ENCODE assay signal across 38 mouse cellular contexts in the genomic region with DNA sequence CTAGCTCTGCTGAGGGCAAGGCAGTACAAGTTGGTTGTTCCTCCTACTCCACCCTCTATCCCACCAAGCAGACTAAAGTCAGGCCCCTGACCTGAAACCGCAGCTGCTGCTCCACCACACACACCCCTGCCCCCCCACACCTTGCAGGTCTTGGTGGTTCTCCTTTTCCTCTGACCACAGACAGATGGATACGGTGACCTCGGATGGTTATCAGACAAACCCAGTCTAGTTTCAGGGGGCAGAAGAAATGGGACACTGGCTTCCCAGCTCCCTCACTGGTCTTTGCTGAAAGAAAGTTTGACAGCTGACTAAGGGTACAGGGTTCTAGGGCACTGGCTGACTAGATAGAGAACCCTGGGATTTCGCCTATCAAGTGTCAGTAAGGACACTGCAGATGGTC. TPM values are rescaled to one million over a fixed set of nuclear protein-coding genes. Genes with fewer than 3 reads are reported as not detected.
DNase-seq lines count a peak whose midpoint lies in the region; ATAC-seq and TF ChIP-seq lines count a peak whose summit lies in the region.
"Had no signal": no experiment of that assay in that cellular context is flagged by ENCODE, and none has a peak within 500 bp of the region (broad histone marks: within the 10 kb centered on the region; RNA-seq: fewer than 3 reads in every experiment).

No protein-coding gene starts in this region.

- H3K27ac ChIP-seq in liver, embryonic 12.5 days: no peak overlapping the region
- no peak overlapping the region for H3K27ac ChIP-seq in MEL (ENCODE audit: control insufficient read depth, low read depth, low read length)
- H3K27ac ChIP-seq: embryonic facial prominence, embryonic 13.5 days; gastrocnemius, adult 2 months; heart, embryonic 13.5 days; hindbrain, postnatal 0 days; layer of hippocampus, adult 2 months; limb, embryonic 13.5 days; liver, embryonic 14.5 days; midbrain, embryonic 12.5 days; neural tube, embryonic 13.5 days had no signal

- no peak overlapping the region for H3K9ac ChIP-seq in liver, embryonic 12.5 days
- H3K9ac ChIP-seq in MEL (ENCODE audit: control insufficient read depth, low read depth, low read length, poor library complexity, severe bottlenecking): no peak overlapping the region
- H3K9ac ChIP-seq: embryonic facial prominence, embryonic 13.5 days; heart, embryonic 13.5 days; kidney, embryonic 15.5 days; limb, embryonic 13.5 days; liver, embryonic 14.5 days; lung, embryonic 14.5 days; midbrain, embryonic 12.5 days; neural tube, embryonic 13.5 days had no signal

- no peak for TF ChIP-seq CTCF in MEL (IDR thresholded peaks at IDR 0.05 in 2 of 3, conservative IDR thresholded peaks at IDR 0.05 in 1 of 3; ENCODE audit: control insufficient read depth in 1 of 3, insufficient read depth in 1 of 3, low read depth in 2 of 3, low read length in 3 of 3, poor library complexity in 1 of 3, severe bottlenecking in 1 of 3)

- no peak for TF ChIP-seq POLR2A in MEL (IDR thresholded peaks at IDR 0.05; ENCODE audit: control insufficient read depth in 1 of 2, insufficient read depth in 1 of 2, low read depth in 1 of 2, low read length in 2 of 2, poor library complexity in 1 of 2)

- TF ChIP-seq RAD21 in MEL (IDR thresholded peaks at IDR 0.05; ENCODE audit: low read depth, low read length): no peak

- no peak for ATAC-seq in liver, embryonic 12.5 days
- ATAC-seq in hematopoietic stem cell, adult 5-6 weeks (replicated peaks in 1 of 2; ENCODE audit: insufficient read depth in 1 of 2, low FRiP score in 2 of 2, low TSS enrichment in 1 of 2, low read depth in 1 of 2, poor library complexity in 2 of 2, severe bottlenecking in 2 of 2): peak; percentile 63 to 77
- peak; percentile 53 for ATAC-seq in megakaryocyte progenitor cell, adult 5-6 weeks (replicated peaks; ENCODE audit: poor library complexity)
- no peak for ATAC-seq in erythroblast, adult 5-6 weeks (replicated peaks; ENCODE audit: low FRiP score, poor library complexity, severe bottlenecking)
- ATAC-seq: CD4-positive, CD25-positive, alpha-beta regulatory T cell, adult 4 months; forebrain, embryonic 16.5 days; hindbrain, postnatal 0 days; Patski had no signal

- H3K36me3 ChIP-seq in liver, embryonic 12.5 days: no peaks in the 10 kb centered on the region
- H3K36me3 ChIP-seq in MEL (ENCODE audit: control insufficient read depth in 1 of 2, insufficient read depth in 2 of 2, low read length in 2 of 2): peaks cover 0 to 8% of the 10 kb centered on the region in 2 experiments; a peak in 2 of 4 replicates
- H3K36me3 ChIP-seq: embryonic facial prominence, embryonic 13.5 days; heart, embryonic 13.5 days; kidney, embryonic 15.5 days; limb, embryonic 13.5 days; midbrain, embryonic 12.5 days; neural tube, embryonic 13.5 days had no signal

- no peaks in the 10 kb centered on the region; the same call in 1 of the 2 replicates for H3K79me2 ChIP-seq in MEL (ENCODE audit: control insufficient read depth, insufficient read depth, low read length, poor library complexity)

- H3K9me3 ChIP-seq in liver, embryonic 12.5 days (replicated peaks): no peaks in the 10 kb centered on the region
- no peaks in the 10 kb centered on the region for H3K9me3 ChIP-seq in MEL (replicated peaks; ENCODE audit: insufficient read depth, low read length)
- H3K9me3 ChIP-seq: embryonic facial prominence, embryonic 13.5 days; heart, embryonic 13.5 days; kidney, embryonic 15.5 days; limb, embryonic 13.5 days; midbrain, embryonic 12.5 days; neural tube, embryonic 13.5 days had no signal

- H3K4me2 ChIP-seq in liver, embryonic 12.5 days: no peak overlapping the region
- H3K4me2 ChIP-seq: embryonic facial prominence, embryonic 13.5 days; heart, embryonic 13.5 days; kidney, embryonic 15.5 days; limb, embryonic 13.5 days; lung, embryonic 14.5 days; midbrain, embryonic 12.5 days; neural tube, embryonic 13.5 days had no signal

- H3K4me3 ChIP-seq in liver, embryonic 12.5 days: no peak overlapping the region
- 0 out of 4 replicates have a peak overlapping the region, but pooled peaks of 1 of the 2 experiments have one; percentile 19 for H3K4me3 ChIP-seq in MEL (ENCODE audit: control insufficient read depth in 1 of 2, insufficient read depth in 1 of 2, low read depth in 2 of 2, low read length in 2 of 2)
- H3K4me3 ChIP-seq: embryonic facial prominence, embryonic 13.5 days; erythroblast, embryonic 14.5 days; gastrocnemius, adult 2 months; heart, embryonic 13.5 days; kidney, embryonic 15.5 days; layer of hippocampus, adult 2 months; limb, embryonic 13.5 days; midbrain, embryonic 12.5 days; neural tube, embryonic 13.5 days had no signal

- H3K27me3 ChIP-seq in liver, embryonic 12.5 days (replicated peaks): peaks cover 37% of the 10 kb centered on the region
- H3K27me3 ChIP-seq in MEL (ENCODE audit: control insufficient read depth in 1 of 2, insufficient read depth in 2 of 2, low read length in 2 of 2): no peaks in the 10 kb centered on the region
- H3K27me3 ChIP-seq: kidney, embryonic 15.5 days; neural tube, embryonic 13.5 days had no signal

- intact Hi-C loops in gastrocnemius, postnatal 36 days (cut with DNase I): no loop called here

- peak; percentile 46 for DNase-seq in liver
- DNase-seq in MEL (ENCODE audit: low read depth, low spot score): peak; percentile 80
- no peak for DNase-seq in gastrocnemius, postnatal 36 days
- DNase-seq: adrenal gland, postnatal 14 days; cerebellum, adult 11-12 months; cerebellum, postnatal 14 days; embryo, embryonic 11 days; gastrocnemius, adult 2 months; heart, postnatal 10 days; lung, embryonic 14.5 days; lung, postnatal 14 days; thymus, postnatal 4 days had no signal

- H3K4me1 ChIP-seq in liver, embryonic 12.5 days: peaks cover 38% of the 10 kb centered on the region
- peaks cover 9 to 31% of the 10 kb centered on the region in 2 experiments for H3K4me1 ChIP-seq in MEL (ENCODE audit: control insufficient read depth in 1 of 2, insufficient read depth in 2 of 2, low read length in 2 of 2)

- TF ChIP-seq EP300 in MEL (IDR thresholded peaks at IDR 0.05; ENCODE audit: low read depth in 1 of 2, low read length in 2 of 2): peak; percentile 50 to 71

- WGBS in liver, embryonic 12.5 days (ENCODE audit: insufficient replicate concordance): 14% methylated on average over 4 of the region's 4 CpGs

RNA-seq across cellular contexts. Expression of gene Slc34a3, which starts 0.7 kb away (rescaled TPM):
- 0.17 TPM in 1 of 2 replicates, not detected in the other for polyA plus RNA-seq in liver, embryonic 12.5 days (2016; fragmentation: Nextera tagmentation; extraction: Ambion mirVana)
- 0.04 TPM in 1 of 2 replicates, not detected in the other for total RNA-seq in MEL (2012; rRNA removed)
- polyA plus RNA-seq in MEL (2012; ENCODE audit: insufficient read depth in 1 of 2, insufficient read length in 2 of 2, low read depth in 1 of 2, low replicate concordance in 2 of 2, missing spikeins in 1 of 2): under 1 TPM in 1 of 2 experiments, not detected in 1; 0.03 TPM
- 0.81 TPM in 1 of 2 replicates, not detected in the other for total RNA-seq in hematopoietic stem cell, adult 5-6 weeks (2017)
- total RNA-seq in megakaryocyte progenitor cell, adult 5-6 weeks (2015): not detected in 2 replicates
- not detected in 2 replicates for total RNA-seq in megakaryocyte progenitor cell, adult 5-6 weeks (2017)
- total RNA-seq in erythroblast, adult 5-6 weeks (2015; ENCODE audit: low replicate concordance): not detected in 2 replicates
- total RNA-seq in erythroblast, adult 5-6 weeks (2017; ENCODE audit: low replicate concordance): not detected in 2 replicates
- total RNA-seq in gastrocnemius, postnatal 36 days (2021): not detected
- total RNA-seq: adrenal gland, postnatal 14 days; gastrocnemius, adult 2 months; gastrocnemius, postnatal 4 days; heart, adult 8-10 months; heart, postnatal 10 days; hindbrain, postnatal 0 days; layer of hippocampus, adult 2 months; layer of hippocampus, postnatal 25 days; left cerebral cortex, adult 8-10 months; left cerebral cortex, postnatal 36 days had no signal
- polyA plus RNA-seq: CD4-positive, CD25-positive, alpha-beta regulatory T cell, adult 4 months; embryonic facial prominence, embryonic 13.5 days; erythroblast, embryonic 14.5 days; forebrain, embryonic 11.5 days; forebrain, embryonic 16.5 days; heart, embryonic 13.5 days; hindbrain, embryonic 11.5 days; hindbrain, postnatal 0 days; limb, embryonic 13.5 days; lung, embryonic 14.5 days; midbrain, embryonic 12.5 days; neural tube, embryonic 13.5 days; Patski; thymus, postnatal 0 days had no signal

RNA-seq across cellular contexts. Expression of gene Rnf224, which starts 3.2 kb away (rescaled TPM):
- 0.10 and 0.11 TPM in 2 replicates for polyA plus RNA-seq in liver, embryonic 12.5 days (2016; fragmentation: Nextera tagmentation; extraction: Ambion mirVana)
- total RNA-seq in MEL (2012; rRNA removed): not detected in 2 replicates
- polyA plus RNA-seq in MEL (2012; ENCODE audit: insufficient read depth in 1 of 2, insufficient read length in 2 of 2, low read depth in 1 of 2, low replicate concordance in 2 of 2, missing spikeins in 1 of 2): under 1 TPM in 1 of 2 experiments, not detected in 1; 0.10 TPM
- not detected in 2 replicates for total RNA-seq in hematopoietic stem cell, adult 5-6 weeks (2017)
- total RNA-seq in megakaryocyte progenitor cell, adult 5-6 weeks (2015): not detected in 2 replicates
- 0.25 TPM in 1 of 2 replicates, not detected in the other for total RNA-seq in megakaryocyte progenitor cell, adult 5-6 weeks (2017)
- total RNA-seq in erythroblast, adult 5-6 weeks (2015; ENCODE audit: low replicate concordance): not detected in 2 replicates
- total RNA-seq in erythroblast, adult 5-6 weeks (2017; ENCODE audit: low replicate concordance): not detected in 2 replicates
- not detected for total RNA-seq in gastrocnemius, postnatal 36 days (2021)
- total RNA-seq: adrenal gland, postnatal 14 days; gastrocnemius, adult 2 months; gastrocnemius, postnatal 4 days; heart, adult 8-10 months; heart, postnatal 10 days; hindbrain, postnatal 0 days; layer of hippocampus, adult 2 months; layer of hippocampus, postnatal 25 days; left cerebral cortex, adult 8-10 months; left cerebral cortex, postnatal 36 days had no signal
- polyA plus RNA-seq: CD4-positive, CD25-positive, alpha-beta regulatory T cell, adult 4 months; embryonic facial prominence, embryonic 13.5 days; erythroblast, embryonic 14.5 days; forebrain, embryonic 11.5 days; forebrain, embryonic 16.5 days; heart, embryonic 13.5 days; hindbrain, embryonic 11.5 days; hindbrain, postnatal 0 days; limb, embryonic 13.5 days; liver, embryonic 14.5 days; lung, embryonic 14.5 days; midbrain, embryonic 12.5 days; neural tube, embryonic 13.5 days; Patski; stomach, embryonic 14.5 days; thymus, postnatal 0 days had no signal

RNA-seq across cellular contexts. Expression of gene Rnf208, which starts 8.6 kb away (rescaled TPM):
- 1.8 and 2.4 TPM in 2 replicates for polyA plus RNA-seq in liver, embryonic 12.5 days (2016; fragmentation: Nextera tagmentation; extraction: Ambion mirVana)
- total RNA-seq in MEL (2012; rRNA removed): 6.0 and 7.4 TPM in 2 replicates
- polyA plus RNA-seq in MEL (2012; ENCODE audit: insufficient read depth in 1 of 2, insufficient read length in 2 of 2, low read depth in 1 of 2, low replicate concordance in 2 of 2, missing spikeins in 1 of 2): 10 to 100 TPM in 1 of 2 experiments, not detected in 1; 21.8 TPM
- 0.50 TPM in 1 of 2 replicates, not detected in the other for total RNA-seq in hematopoietic stem cell, adult 5-6 weeks (2017)
- 0.69 TPM in 1 of 2 replicates, not detected in the other for total RNA-seq in megakaryocyte progenitor cell, adult 5-6 weeks (2015)
- 0.29 TPM in 1 of 2 replicates, not detected in the other for total RNA-seq in megakaryocyte progenitor cell, adult 5-6 weeks (2017)
- not detected in 2 replicates for total RNA-seq in erythroblast, adult 5-6 weeks (2015; ENCODE audit: low replicate concordance)
- not detected in 2 replicates for total RNA-seq in erythroblast, adult 5-6 weeks (2017; ENCODE audit: low replicate concordance)
- total RNA-seq in gastrocnemius, postnatal 36 days (2021): under 1 TPM; 0.84 to 0.91 TPM

RNA-seq across cellular contexts. Expression of gene Cysrt1, which starts 8.8 kb away (rescaled TPM):
- not detected in 2 replicates for polyA plus RNA-seq in liver, embryonic 12.5 days (2016; fragmentation: Nextera tagmentation; extraction: Ambion mirVana)
- 0.15 and 0.26 TPM in 2 replicates for total RNA-seq in MEL (2012; rRNA removed)
- under 1 TPM in 1 of 2 experiments, not detected in 1; 0.19 TPM for polyA plus RNA-seq in MEL (2012; ENCODE audit: insufficient read depth in 1 of 2, insufficient read length in 2 of 2, low read depth in 1 of 2, low replicate concordance in 2 of 2, missing spikeins in 1 of 2)
- total RNA-seq in hematopoietic stem cell, adult 5-6 weeks (2017): not detected in 2 replicates
- not detected in 2 replicates for total RNA-seq in megakaryocyte progenitor cell, adult 5-6 weeks (2015)
- not detected in 2 replicates for total RNA-seq in megakaryocyte progenitor cell, adult 5-6 weeks (2017)
- total RNA-seq in erythroblast, adult 5-6 weeks (2015; ENCODE audit: low replicate concordance): not detected in 2 replicates
- not detected in 2 replicates for total RNA-seq in erythroblast, adult 5-6 weeks (2017; ENCODE audit: low replicate concordance)
- not detected for total RNA-seq in gastrocnemius, postnatal 36 days (2021)
- total RNA-seq: adrenal gland, postnatal 14 days; gastrocnemius, adult 2 months; gastrocnemius, postnatal 4 days; heart, adult 8-10 months; heart, postnatal 10 days; hindbrain, postnatal 0 days; layer of hippocampus, adult 2 months; left cerebral cortex, adult 8-10 months; left cerebral cortex, postnatal 36 days had no signal
- polyA plus RNA-seq: CD4-positive, CD25-positive, alpha-beta regulatory T cell, adult 4 months; erythroblast, embryonic 14.5 days; forebrain, embryonic 11.5 days; heart, embryonic 13.5 days; hindbrain, embryonic 11.5 days; limb, embryonic 13.5 days; liver, embryonic 14.5 days; lung, embryonic 14.5 days; midbrain, embryonic 12.5 days; Patski had no signal

RNA-seq across cellular contexts. Expression of gene Tubb4b, which starts 8.9 kb away (rescaled TPM):
- polyA plus RNA-seq in liver, embryonic 12.5 days (2016; fragmentation: Nextera tagmentation; extraction: Ambion mirVana): 901 and 931 TPM in 2 replicates
- 979 and 1,089 TPM in 2 replicates for total RNA-seq in MEL (2012; rRNA removed)
- 1,000 to 10,000 TPM in 1 of 2 experiments, 100 to 1,000 TPM in 1; 183 to 1,037 TPM for polyA plus RNA-seq in MEL (2012; ENCODE audit: insufficient read depth in 1 of 2, insufficient read length in 2 of 2, low read depth in 1 of 2, low replicate concordance in 2 of 2, missing spikeins in 1 of 2)
- total RNA-seq in hematopoietic stem cell, adult 5-6 weeks (2017): 426 and 473 TPM in 2 replicates
- total RNA-seq in megakaryocyte progenitor cell, adult 5-6 weeks (2015): 435 and 440 TPM in 2 replicates
- 571 and 580 TPM in 2 replicates for total RNA-seq in megakaryocyte progenitor cell, adult 5-6 weeks (2017)
- 161 and 203 TPM in 2 replicates for total RNA-seq in erythroblast, adult 5-6 weeks (2015; ENCODE audit: low replicate concordance)
- 205 and 234 TPM in 2 replicates for total RNA-seq in erythroblast, adult 5-6 weeks (2017; ENCODE audit: low replicate concordance)
- 100 to 1,000 TPM; 189 to 229 TPM for total RNA-seq in gastrocnemius, postnatal 36 days (2021)

Comparison
In these comparisons a context has a peak if more than half of its experiments do, and no peak if none do; other contexts are left out.
1. DNase-seq: peak in liver (single experiment) and MEL (single experiment); none in gastrocnemius, postnatal 36 days (0 of 2).
2. ATAC-seq: peak in hematopoietic stem cell, adult 5-6 weeks (2 of 2) and megakaryocyte progenitor cell, adult 5-6 weeks (single experiment); none in liver, embryonic 12.5 days (single experiment) and erythroblast, adult 5-6 weeks (single experiment).